Mouse (Mus musculus): ENCODE measurements around the gene Zfp846. TPM values are rescaled to one million over a fixed set of nuclear protein-coding genes. Genes with fewer than 3 reads are reported as not detected.
"Not testable (repeated sequence)": the region's sequence is repeated elsewhere in the genome, so short reads cannot be mapped to it uniquely, and the experiment has no call there.

Gene Zfp846
- polyA plus RNA-seq, 1 experiment from 2014 or later: 28.6 TPM

DNA sequence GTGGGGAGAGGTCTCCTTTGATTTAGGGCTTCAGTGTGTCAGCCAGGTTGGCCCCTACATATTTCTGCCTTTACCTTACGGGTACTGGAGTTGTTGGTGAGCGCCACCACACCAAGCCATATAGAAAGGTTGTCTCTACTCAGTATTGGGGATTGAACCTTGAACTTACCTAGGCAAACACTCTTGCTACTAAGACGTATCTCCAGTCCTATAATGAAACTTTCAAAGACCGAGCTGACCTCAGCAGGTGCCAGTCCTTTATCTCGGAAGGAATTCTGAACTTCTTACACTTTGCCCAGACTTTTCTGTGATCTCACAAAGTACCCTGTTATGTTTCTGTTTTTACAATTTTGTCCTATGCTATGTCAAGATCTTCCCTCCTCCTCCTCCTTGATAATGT lies 30.9 kb downstream of the Zfp846 start:
- no peak overlapping the region for H3K27ac ChIP-seq (ENCODE audit: low read length)
- H3K4me2 ChIP-seq (replicated peaks; ENCODE audit: low read depth, low read length): no peak overlapping the region
- WGBS: 81% methylated on average over 5 of the region's 5 CpGs
- no peak for ATAC-seq (ENCODE audit: insufficient number of reproducible peaks, insufficient read depth, low FRiP score, low read depth)
- H3K36me3 ChIP-seq (ENCODE audit: control insufficient read depth, insufficient read depth, low read length): no peaks in the 10 kb centered on the region
- H3K4me3 ChIP-seq (ENCODE audit: low read depth, low read length): no peak overlapping the region
- H3K9ac ChIP-seq (replicated peaks; ENCODE audit: low read depth, low read length): no peak overlapping the region
- no peaks in the 10 kb centered on the region for H3K9me3 ChIP-seq (ENCODE audit: control insufficient read depth, low read depth, low read length)
- H3K27me3 ChIP-seq (ENCODE audit: control insufficient read depth, insufficient read depth, low read length): no peaks in the 10 kb centered on the region
- no peaks in the 10 kb centered on the region for H3K4me1 ChIP-seq (ENCODE audit: control insufficient read depth, insufficient read depth, low read length)

DNA sequence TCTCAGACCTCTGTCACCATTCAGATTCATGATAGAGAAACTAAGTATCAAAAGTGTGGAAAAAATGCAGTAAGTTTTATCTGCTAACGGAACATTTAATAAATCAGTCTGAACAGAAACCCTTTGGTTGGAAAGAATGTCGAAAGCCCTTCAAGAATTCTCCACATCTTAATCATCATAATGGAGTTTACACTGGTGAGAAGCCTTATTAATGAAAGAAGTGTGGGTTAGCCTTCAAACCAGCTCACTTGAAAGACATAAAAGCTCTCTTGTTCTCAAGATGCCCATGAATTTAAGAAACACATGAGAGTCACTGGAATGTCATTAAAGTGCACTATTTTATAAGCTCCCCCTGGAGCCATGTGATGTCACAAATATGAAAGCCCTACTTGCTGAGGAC lies 35.6 kb downstream of the Zfp846 start:
- no peaks in the 10 kb centered on the region for H3K27me3 ChIP-seq (ENCODE audit: control insufficient read depth, insufficient read depth, low read length)
- ATAC-seq (ENCODE audit: insufficient number of reproducible peaks, insufficient read depth, low FRiP score, low read depth): no peak
- no peak overlapping the region for H3K27ac ChIP-seq (ENCODE audit: low read length)

DNA sequence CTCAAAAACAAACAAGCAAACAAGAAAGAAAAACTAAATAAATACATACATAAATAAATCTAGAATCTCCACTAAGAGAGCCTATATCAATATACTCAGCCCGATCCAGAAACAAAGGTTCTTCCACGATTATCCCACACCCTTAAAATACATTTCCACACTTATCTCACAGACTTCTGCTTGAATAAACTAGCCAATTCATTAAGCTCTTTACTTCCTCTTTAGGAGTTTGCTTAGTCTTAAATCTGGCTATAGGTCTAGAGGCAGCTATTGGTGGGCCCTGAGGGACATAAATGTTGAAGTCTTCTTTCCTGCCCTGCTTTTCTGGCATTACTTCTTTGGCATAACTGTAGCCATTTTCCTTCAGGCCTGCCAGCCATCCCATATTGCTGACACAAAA lies 50.2 kb downstream of the Zfp846 start:
- no peak overlapping the region for H3K27ac ChIP-seq (ENCODE audit: low read length)
- H3K36me3 ChIP-seq (ENCODE audit: control insufficient read depth, insufficient read depth, low read length): no peaks in the 10 kb centered on the region
- WGBS: 86% methylated on average over 2 of the region's 2 CpGs
- no peaks in the 10 kb centered on the region for H3K9me3 ChIP-seq (ENCODE audit: control insufficient read depth, low read depth, low read length)
- ATAC-seq (ENCODE audit: insufficient number of reproducible peaks, insufficient read depth, low FRiP score, low read depth): no peak
- no peak overlapping the region for H3K9ac ChIP-seq (replicated peaks; ENCODE audit: low read depth, low read length)
- no peak overlapping the region for H3K4me3 ChIP-seq (ENCODE audit: low read depth, low read length)
- H3K4me1 ChIP-seq (ENCODE audit: control insufficient read depth, insufficient read depth, low read length): no peaks in the 10 kb centered on the region
- no peaks in the 10 kb centered on the region for H3K27me3 ChIP-seq (ENCODE audit: control insufficient read depth, insufficient read depth, low read length)
- no peak overlapping the region for H3K4me2 ChIP-seq (replicated peaks; ENCODE audit: low read depth, low read length)

More for the DNA sequence above, 35.6 kb downstream of the Zfp846 start:
- WGBS: 79% methylated on average over 2 of the region's 2 CpGs
- no peak overlapping the region for H3K4me3 ChIP-seq (ENCODE audit: low read depth, low read length)
- H3K36me3 ChIP-seq (ENCODE audit: control insufficient read depth, insufficient read depth, low read length): no peaks in the 10 kb centered on the region
- no peak overlapping the region for H3K9ac ChIP-seq (replicated peaks; ENCODE audit: low read depth, low read length)
- H3K4me2 ChIP-seq (replicated peaks; ENCODE audit: low read depth, low read length): no peak overlapping the region
- H3K9me3 ChIP-seq (ENCODE audit: control insufficient read depth, low read depth, low read length): no peaks in the 10 kb centered on the region
- H3K4me1 ChIP-seq (ENCODE audit: control insufficient read depth, insufficient read depth, low read length): no peaks in the 10 kb centered on the region

DNA sequence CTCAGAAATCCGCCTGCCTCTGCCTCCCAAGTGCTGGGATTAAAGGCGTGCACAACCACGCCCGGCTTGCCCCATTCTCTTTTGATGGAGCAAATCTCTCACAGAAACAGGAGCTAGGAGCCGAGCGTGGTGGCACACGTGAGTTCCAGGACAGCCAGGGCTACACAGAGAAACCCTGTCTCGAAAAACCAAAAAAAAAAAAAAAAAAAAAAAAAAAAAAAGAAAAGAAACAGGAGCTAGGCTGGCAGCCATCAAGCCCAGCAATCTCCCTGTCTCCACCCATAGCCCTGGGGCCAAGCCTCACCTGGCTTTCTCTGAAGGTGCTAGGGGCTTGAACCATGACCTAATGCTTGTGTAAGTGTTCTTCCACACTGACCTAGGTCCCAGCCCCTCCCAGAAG lies 54.6 kb downstream of the Zfp846 start:
- H3K4me1 ChIP-seq (ENCODE audit: control insufficient read depth, insufficient read depth, low read length); H3K27me3 ChIP-seq (ENCODE audit: control insufficient read depth, insufficient read depth, low read length); H3K4me2 ChIP-seq (replicated peaks; ENCODE audit: low read depth, low read length); H3K4me3 ChIP-seq (ENCODE audit: low read depth, low read length); H3K27ac ChIP-seq (ENCODE audit: low read length); H3K9ac ChIP-seq (replicated peaks; ENCODE audit: low read depth, low read length); H3K9me3 ChIP-seq (ENCODE audit: control insufficient read depth, low read depth, low read length); ATAC-seq (ENCODE audit: insufficient number of reproducible peaks, insufficient read depth, low FRiP score, low read depth): not testable (repeated sequence)
- peaks cover 13% of the 10 kb centered on the region for H3K36me3 ChIP-seq (ENCODE audit: control insufficient read depth, insufficient read depth, low read length)
- 92% methylated on average over 8 of the region's 8 CpGs for WGBS

GRCm38 (mm10) chr9:20636256-20636655 lies 55.2 kb downstream of the Zfp846 start:
- no peaks in the 10 kb centered on the region for H3K27me3 ChIP-seq (ENCODE audit: control insufficient read depth, insufficient read depth, low read length)
- H3K4me2 ChIP-seq (replicated peaks; ENCODE audit: low read depth, low read length): no peak overlapping the region
- 74% methylated on average over 3 of the region's 3 CpGs for WGBS
- H3K27ac ChIP-seq (ENCODE audit: low read length): no peak overlapping the region
- H3K4me1 ChIP-seq (ENCODE audit: control insufficient read depth, insufficient read depth, low read length): peaks cover 4% of the 10 kb centered on the region; the same call in 1 of the 2 replicates
- no peak for ATAC-seq (ENCODE audit: insufficient number of reproducible peaks, insufficient read depth, low FRiP score, low read depth)
- no peak overlapping the region for H3K9ac ChIP-seq (replicated peaks; ENCODE audit: low read depth, low read length)
- H3K36me3 ChIP-seq (ENCODE audit: control insufficient read depth, insufficient read depth, low read length): peaks cover 13% of the 10 kb centered on the region
- no peaks in the 10 kb centered on the region for H3K9me3 ChIP-seq (ENCODE audit: control insufficient read depth, low read depth, low read length)
- no peak overlapping the region for H3K4me3 ChIP-seq (ENCODE audit: low read depth, low read length)

GRCm38 (mm10) chr9:20636790-20637189 lies 55.7 kb downstream of the Zfp846 start:
- Histone ChIP-seq H3K36me3 (ENCODE audit: control insufficient read depth, insufficient read depth, low read length) (peaks cover 13% of the 10 kb centered on the region), H3K4me1 (ENCODE audit: control insufficient read depth, insufficient read depth, low read length) (peaks cover 4% of the 10 kb centered on the region; the same call in 1 of the 2 replicates), H3K4me3 (ENCODE audit: low read depth, low read length) (no peak overlapping the region), H3K9me3 (ENCODE audit: control insufficient read depth, low read depth, low read length) (no peaks in the 10 kb centered on the region), H3K4me2 (replicated peaks; ENCODE audit: low read depth, low read length) (no peak overlapping the region), H3K27me3 (ENCODE audit: control insufficient read depth, insufficient read depth, low read length) (no peaks in the 10 kb centered on the region), H3K9ac (replicated peaks; ENCODE audit: low read depth, low read length) (no peak overlapping the region), H3K27ac (ENCODE audit: low read length) (no peak overlapping the region)
- 79% methylated on average over 2 of the region's 2 CpGs for WGBS
- ATAC-seq (ENCODE audit: insufficient number of reproducible peaks, insufficient read depth, low FRiP score, low read depth): no peak

DNA sequence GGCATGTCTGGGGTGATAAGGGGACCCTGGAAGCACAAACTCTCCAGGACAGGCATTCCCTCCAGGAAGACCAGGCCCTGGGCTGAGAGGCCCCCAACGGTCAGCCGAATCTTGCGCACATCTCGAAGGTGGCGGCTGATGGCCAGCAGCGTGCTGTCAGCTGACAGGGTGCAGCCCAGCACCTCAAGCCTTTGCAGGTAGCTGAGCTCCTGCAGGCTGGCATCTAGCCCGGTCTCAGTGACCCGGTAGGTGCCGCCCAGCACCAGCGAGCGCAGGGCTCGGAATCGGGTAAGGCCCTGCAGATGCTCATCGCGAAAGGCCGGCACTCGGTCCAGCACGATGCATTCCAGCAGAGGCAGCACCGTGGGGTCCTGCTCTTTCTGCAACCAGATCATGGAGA lies 57.5 kb downstream of the Zfp846 start:
- no peak for ATAC-seq (ENCODE audit: insufficient number of reproducible peaks, insufficient read depth, low FRiP score, low read depth)
- Histone ChIP-seq H3K9me3 (ENCODE audit: control insufficient read depth, low read depth, low read length) (no peaks in the 10 kb centered on the region), H3K9ac (replicated peaks; ENCODE audit: low read depth, low read length) (no peak overlapping the region), H3K27me3 (ENCODE audit: control insufficient read depth, insufficient read depth, low read length) (no peaks in the 10 kb centered on the region), H3K36me3 (ENCODE audit: control insufficient read depth, insufficient read depth, low read length) (peaks cover 13% of the 10 kb centered on the region), H3K4me2 (replicated peaks; ENCODE audit: low read depth, low read length) (no peak overlapping the region), H3K4me1 (ENCODE audit: control insufficient read depth, insufficient read depth, low read length) (peaks cover 4% of the 10 kb centered on the region; the same call in 1 of the 2 replicates), H3K27ac (ENCODE audit: low read length) (no peak overlapping the region), H3K4me3 (ENCODE audit: low read depth, low read length) (no peak overlapping the region)
- 93% methylated on average over 19 of the region's 19 CpGs for WGBS

GRCm38 (mm10) chr9:20639486-20639885 lies 58.4 kb downstream of the Zfp846 start:
- H3K4me2 ChIP-seq (replicated peaks; ENCODE audit: low read depth, low read length): no peak overlapping the region
- no peaks in the 10 kb centered on the region for H3K27me3 ChIP-seq (ENCODE audit: control insufficient read depth, insufficient read depth, low read length)
- H3K4me1 ChIP-seq (ENCODE audit: control insufficient read depth, insufficient read depth, low read length): peaks cover 4% of the 10 kb centered on the region; the same call in 1 of the 2 replicates
- no peak overlapping the region for H3K9ac ChIP-seq (replicated peaks; ENCODE audit: low read depth, low read length)
- no peak overlapping the region for H3K4me3 ChIP-seq (ENCODE audit: low read depth, low read length)
- WGBS: 91% methylated on average over 4 of the region's 4 CpGs
- H3K36me3 ChIP-seq (ENCODE audit: control insufficient read depth, insufficient read depth, low read length): peaks cover 13% of the 10 kb centered on the region
- H3K9me3 ChIP-seq (ENCODE audit: control insufficient read depth, low read depth, low read length): no peaks in the 10 kb centered on the region
- H3K27ac ChIP-seq (ENCODE audit: low read length): no peak overlapping the region
- no peak for ATAC-seq (ENCODE audit: insufficient number of reproducible peaks, insufficient read depth, low FRiP score, low read depth)

DNA sequence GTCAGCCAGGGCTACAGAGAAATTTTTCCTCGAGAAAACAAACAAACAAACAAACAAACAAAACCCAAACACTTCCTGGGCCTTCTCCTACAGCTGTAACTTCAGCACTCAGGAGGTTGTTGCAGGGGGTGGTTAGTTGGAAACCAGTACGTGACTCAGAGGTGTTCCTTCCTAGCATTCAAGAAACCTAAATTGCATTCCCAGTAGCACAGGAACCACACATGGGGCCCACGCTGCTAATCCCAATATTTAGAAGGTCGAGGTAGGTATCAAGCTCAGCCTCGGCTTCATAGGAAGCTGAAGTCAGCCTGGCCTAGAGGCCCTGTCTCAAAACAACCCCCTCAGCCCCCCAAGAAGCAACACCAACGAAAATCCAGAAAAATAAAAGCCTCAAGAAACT lies 60.4 kb downstream of the Zfp846 start:
- 17% methylated on average over 6 of the region's 6 CpGs for WGBS
- H3K4me3 ChIP-seq (ENCODE audit: low read depth, low read length): peak overlapping the region; percentile 90
- no peaks in the 10 kb centered on the region for H3K9me3 ChIP-seq (ENCODE audit: control insufficient read depth, low read depth, low read length)
- peaks cover 4% of the 10 kb centered on the region; the same call in 1 of the 2 replicates for H3K4me1 ChIP-seq (ENCODE audit: control insufficient read depth, insufficient read depth, low read length)
- H3K9ac ChIP-seq (replicated peaks; ENCODE audit: low read depth, low read length): peak overlapping the region; percentile 90; the same call in 1 of the 2 replicates
- no peaks in the 10 kb centered on the region for H3K27me3 ChIP-seq (ENCODE audit: control insufficient read depth, insufficient read depth, low read length)
- H3K4me2 ChIP-seq (replicated peaks; ENCODE audit: low read depth, low read length): peak overlapping the region; percentile 100
- no peak overlapping the region for H3K27ac ChIP-seq (ENCODE audit: low read length)
- H3K36me3 ChIP-seq (ENCODE audit: control insufficient read depth, insufficient read depth, low read length): peaks cover 16% of the 10 kb centered on the region
- ATAC-seq (ENCODE audit: insufficient number of reproducible peaks, insufficient read depth, low FRiP score, low read depth): no peak
